Comparison of ENCODE assay signal across 8 mouse cellular contexts in the genomic region with DNA sequence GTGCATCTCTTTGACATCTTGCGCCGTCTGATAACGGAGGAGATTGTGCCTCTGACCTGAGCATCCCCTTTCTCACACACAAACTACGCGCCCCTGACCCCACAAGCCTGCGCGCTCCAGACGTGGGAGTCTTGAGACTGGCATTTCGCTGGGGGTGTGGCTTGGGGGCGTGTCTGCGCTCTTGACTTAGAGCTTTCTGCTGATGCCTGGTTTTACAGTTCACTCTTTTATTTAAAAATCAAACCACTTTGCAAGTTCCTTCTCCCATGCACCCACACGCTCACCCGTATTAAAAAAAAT.
A peak's percentile ranks its signal among the peaks of the same experiment; 100 is the strongest.
DNase-seq lines count a peak whose midpoint lies in the region; ATAC-seq and TF ChIP-seq lines count a peak whose summit lies in the region.
"Not testable (repeated sequence)": the region's sequence is repeated elsewhere in the genome, so short reads cannot be mapped to it uniquely, and the experiment has no call there.

No protein-coding gene starts in this region.

- DNase-seq in adrenal gland, adult 2 months, result peak; percentile 77
- DNase-seq in embryonic facial prominence, embryonic 11.5 days (ENCODE audit: low spot score), result peak; percentile 71
- peak; percentile 68 to 76 for DNase-seq in heart, adult 18-20 months
- peak; percentile 56 to 64 for DNase-seq in left cerebral cortex, postnatal 25 days (ENCODE audit: low spot score in 2 of 2)
- DNase-seq in right cerebral cortex, adult 2 months (ENCODE audit: low spot score in 2 of 2), result peak; percentile 53 to 72
- DNase-seq in urinary bladder, postnatal 25 days (ENCODE audit: low spot score), result peak; percentile 38

- H3K9me3 ChIP-seq in embryonic facial prominence, embryonic 11.5 days (replicated peaks; ENCODE audit: control insufficient read depth, low read length); intestine, postnatal 0 days (ENCODE audit: control insufficient read depth); megakaryocyte, embryonic 14.5 days: not testable (repeated sequence)

- peak overlapping the region; percentile 26 for H3K4me3 ChIP-seq in embryonic facial prominence, embryonic 11.5 days (ENCODE audit: low read depth, low read length)
- peak overlapping the region; percentile 34; the same call in 1 of the 2 replicates for H3K4me3 ChIP-seq in intestine, postnatal 0 days (ENCODE audit: low read depth, low read length)
- H3K4me3 ChIP-seq in megakaryocyte, embryonic 14.5 days (replicated peaks), result peak overlapping the region; percentile 88

- peak overlapping the region; percentile 32; the same call in 1 of the 2 replicates for H3K4me2 ChIP-seq in embryonic facial prominence, embryonic 11.5 days (ENCODE audit: low read depth, low read length)
- H3K4me2 ChIP-seq in intestine, postnatal 0 days (replicated peaks; ENCODE audit: low read depth), result peak overlapping the region; percentile 67

- WGBS in embryonic facial prominence, embryonic 11.5 days, result 2% methylated on average over 10 of the region's 13 CpGs
- under 1% methylated on average over 10 of the region's 13 CpGs for WGBS in intestine, postnatal 0 days

- not testable (repeated sequence) for TF ChIP-seq CTCF in intestine, postnatal 0 days (IDR thresholded peaks at IDR 0.05; ENCODE audit: low read depth)

- not testable (repeated sequence) for H3K4me1 ChIP-seq in embryonic facial prominence, embryonic 11.5 days (ENCODE audit: control insufficient read depth, insufficient read depth, low read length); intestine, postnatal 0 days (replicated peaks; ENCODE audit: control insufficient read depth, insufficient read depth, low read length); megakaryocyte, embryonic 14.5 days

- not testable (repeated sequence) for H3K9ac ChIP-seq in embryonic facial prominence, embryonic 11.5 days (replicated peaks; ENCODE audit: low read length); intestine, postnatal 0 days (ENCODE audit: low read depth, low read length)

- H3K36me3 ChIP-seq in embryonic facial prominence, embryonic 11.5 days (replicated peaks; ENCODE audit: control insufficient read depth, insufficient read depth, low read depth, low read length); intestine, postnatal 0 days (ENCODE audit: control insufficient read depth, insufficient read depth); megakaryocyte, embryonic 14.5 days (replicated peaks; ENCODE audit: low read length): not testable (repeated sequence)

- not testable (repeated sequence) for H3K27ac ChIP-seq in embryonic facial prominence, embryonic 11.5 days (replicated peaks; ENCODE audit: low read depth, low read length); intestine, postnatal 0 days (ENCODE audit: low read depth, low read length)

- not testable (repeated sequence) for H3K27me3 ChIP-seq in embryonic facial prominence, embryonic 11.5 days (ENCODE audit: control insufficient read depth, insufficient read depth, low read length); intestine, postnatal 0 days (replicated peaks; ENCODE audit: control insufficient read depth, insufficient read depth, low read length); megakaryocyte, embryonic 14.5 days (replicated peaks)

- peak; percentile 78 for ATAC-seq in embryonic facial prominence, embryonic 11.5 days (replicated peaks; ENCODE audit: insufficient number of reproducible peaks, low FRiP score, low TSS enrichment, low read depth)
- peak; percentile 41; the same call in 1 of the 2 replicates for ATAC-seq in intestine, postnatal 0 days

- intact Hi-C loops in left cerebral cortex, postnatal 25 days (cut with DNase I), result not testable (repeated sequence)

Comparison
In these comparisons a context has a peak if more than half of its experiments do, and no peak if none do; other contexts are left out.
1. H3K4me3 ChIP-seq: peak in every context shown above with its lines; median percentile 88 in megakaryocyte, embryonic 14.5 days; 34 in intestine, postnatal 0 days; 26 in embryonic facial prominence, embryonic 11.5 days.